Mouse (Mus musculus) ES-Bruce4 (cell line): ENCODE results near the gene Lgals2. TPM values are rescaled to one million over a fixed set of nuclear protein-coding genes. Genes with fewer than 3 reads are reported as not detected.

Source experiments
- H3K27ac ChIP-seq: 2 replicates; pipeline ENCODE4 v1.5.1; 2012; ENCODE audit warnings: low read length, inconsistent platforms; ENCODE audit not compliant: insufficient read depth
- H3K27me3 ChIP-seq: 2 replicates; pipeline ENCODE4 v1.6.1; 2012; ENCODE audit warnings: mild to moderate bottlenecking, low read length, inconsistent platforms; ENCODE audit not compliant: control insufficient read depth, poor library complexity, insufficient read depth, severe bottlenecking
- H3K36me3 ChIP-seq: 2 replicates; pipeline ENCODE4 v1.6.1; 2012; ENCODE audit warnings: inconsistent platforms, mild to moderate bottlenecking, low read length, moderate library complexity; ENCODE audit not compliant: control insufficient read depth, poor library complexity, insufficient read depth, severe bottlenecking
- H3K4me1 ChIP-seq: one replicate; pipeline ENCODE4 v1.8.1; 2011; ENCODE audit warnings: low read length; ENCODE audit not compliant: control insufficient read depth, insufficient read depth
- H3K4me3 ChIP-seq: 2 replicates; pipeline ENCODE4 v1.5.1; 2011; ENCODE audit warnings: low read depth, mild to moderate bottlenecking, low read length
- H3K9ac ChIP-seq: 2 replicates; pipeline ENCODE4 v1.6.1; 2012; ENCODE audit warnings: low read depth, mild to moderate bottlenecking, inconsistent platforms; ENCODE audit not compliant: poor library complexity, severe bottlenecking
- H3K9me3 ChIP-seq: replicated peaks from 2 replicates; pipeline ENCODE4 v1.6.1; 2012; ENCODE audit warnings: mild to moderate bottlenecking, low read length, inconsistent platforms; ENCODE audit not compliant: control insufficient read depth, poor library complexity, insufficient read depth, severe bottlenecking
- CTCF ChIP-seq: IDR thresholded peaks from one replicate; pipeline ENCODE4 v1.8.1; 2011; ENCODE audit warnings: low read depth, low read length
- EP300 ChIP-seq: IDR thresholded peaks from 2 replicates; pipeline ENCODE4 v1.6.1; 2011; ENCODE audit warnings: low read depth, low read length; ENCODE audit not compliant: insufficient read depth
- POLR2A ChIP-seq: IDR thresholded peaks from one replicate; pipeline ENCODE4 v1.8.1; 2011; ENCODE audit warnings: low read length; ENCODE audit not compliant: insufficient read depth
- polyA plus RNA-seq: library from polyadenylated mRNA; stranded (reverse); fragments of >200 nt; gene quantifications from 2 replicates; pipeline ENCODE4 v1.2.4, GENCODE M21; 2011; ENCODE audit warnings: low read depth; ENCODE audit not compliant: missing spikeins, insufficient read depth, insufficient read length

Lgals2 gene
- polyA plus RNA-seq, 1 experiment, result 2.4 TPM

GRCm38 (mm10) chr15:78809739-78810138, 45.6 kb downstream of the Lgals2 start:
- no peaks in the 10 kb centered on the region for H3K27me3 ChIP-seq
- peaks cover 20% of the 10 kb centered on the region for H3K4me1 ChIP-seq
- no peak overlapping the region for H3K27ac ChIP-seq
- TF ChIP-seq EP300, result no peak
- TF ChIP-seq POLR2A, result no peak
- no peak for TF ChIP-seq CTCF
- no peaks in the 10 kb centered on the region for H3K36me3 ChIP-seq
- H3K4me3 ChIP-seq, result no peak overlapping the region
- H3K9me3 ChIP-seq, result no peaks in the 10 kb centered on the region
- no peak overlapping the region for H3K9ac ChIP-seq

GRCm38 (mm10) chr15:78808980-78809379, 46.3 kb downstream of the Lgals2 start:
- Histone ChIP-seq H3K4me1 (peaks cover 20% of the 10 kb centered on the region), H3K27ac (no peak overlapping the region)
- no peak for TF ChIP-seq CTCF
- no peak for TF ChIP-seq POLR2A
- no peak for TF ChIP-seq EP300

DNA sequence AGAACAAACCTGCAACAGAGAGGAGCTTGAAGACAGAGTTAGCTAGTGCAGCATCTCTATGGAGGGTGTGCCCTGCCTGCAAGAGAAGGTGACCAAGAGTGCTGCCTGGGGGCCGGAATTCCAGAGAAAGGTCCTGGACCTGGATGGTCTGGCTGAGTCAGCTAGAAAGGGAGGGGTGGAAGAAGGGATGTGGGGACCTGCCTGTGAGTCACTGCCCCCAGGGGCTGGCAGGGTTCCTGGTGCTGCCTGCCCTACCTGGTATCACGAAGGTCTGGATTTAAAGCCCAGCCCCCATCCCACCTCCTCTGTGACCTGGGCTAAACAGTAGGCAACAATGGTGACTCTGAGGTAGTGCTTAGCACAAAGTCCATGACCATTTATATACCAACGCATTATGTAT, 48.2 kb downstream of the Lgals2 start:
- H3K4me1 ChIP-seq, result peaks cover 25% of the 10 kb centered on the region
- H3K9ac ChIP-seq, result no peak overlapping the region
- peak overlapping the region; percentile 37 for H3K27ac ChIP-seq
- no peaks in the 10 kb centered on the region for H3K36me3 ChIP-seq
- no peak overlapping the region for H3K4me3 ChIP-seq
- no peaks in the 10 kb centered on the region for H3K9me3 ChIP-seq
- no peaks in the 10 kb centered on the region for H3K27me3 ChIP-seq
- no peak for TF ChIP-seq POLR2A
- peak; percentile 47; the same call in 1 of the 2 replicates for TF ChIP-seq EP300
- no peak for TF ChIP-seq CTCF

More at GRCm38 (mm10) chr15:78808980-78809379, 46.3 kb downstream of the Lgals2 start:
- Histone ChIP-seq H3K36me3 (no peaks in the 10 kb centered on the region), H3K9ac (no peak overlapping the region), H3K27me3 (no peaks in the 10 kb centered on the region), H3K4me3 (no peak overlapping the region), H3K9me3 (no peaks in the 10 kb centered on the region)

- Histone ChIP-seq H3K4me3 (no peak overlapping the region), H3K27ac (peak overlapping the region; percentile 71; the same call in 1 of the 2 replicates), H3K27me3 (no peaks in the 10 kb centered on the region), H3K9ac (no peak overlapping the region), H3K4me1 (peaks cover 25% of the 10 kb centered on the region), H3K36me3 (no peaks in the 10 kb centered on the region), H3K9me3 (no peaks in the 10 kb centered on the region)
- TF ChIP-seq CTCF (no peak), EP300 (peak; percentile 72; the same call in 1 of the 2 replicates), POLR2A (no peak)
These were observed 48.7 kb downstream of the Lgals2 start for GRCm38 (mm10) chr15:78806614-78807013.

GRCm38 (mm10) chr15:78805351-78805750, 50.0 kb downstream of the Lgals2 start:
- Histone ChIP-seq H3K9ac (no peak overlapping the region), H3K9me3 (no peaks in the 10 kb centered on the region), H3K4me1 (peaks cover 25% of the 10 kb centered on the region), H3K36me3 (no peaks in the 10 kb centered on the region), H3K27ac (peak overlapping the region; percentile 47; the same call in 1 of the 2 replicates), H3K4me3 (no peak overlapping the region), H3K27me3 (no peaks in the 10 kb centered on the region)
- TF ChIP-seq CTCF, result no peak
- TF ChIP-seq POLR2A, result no peak
- TF ChIP-seq EP300, result no peak

DNA sequence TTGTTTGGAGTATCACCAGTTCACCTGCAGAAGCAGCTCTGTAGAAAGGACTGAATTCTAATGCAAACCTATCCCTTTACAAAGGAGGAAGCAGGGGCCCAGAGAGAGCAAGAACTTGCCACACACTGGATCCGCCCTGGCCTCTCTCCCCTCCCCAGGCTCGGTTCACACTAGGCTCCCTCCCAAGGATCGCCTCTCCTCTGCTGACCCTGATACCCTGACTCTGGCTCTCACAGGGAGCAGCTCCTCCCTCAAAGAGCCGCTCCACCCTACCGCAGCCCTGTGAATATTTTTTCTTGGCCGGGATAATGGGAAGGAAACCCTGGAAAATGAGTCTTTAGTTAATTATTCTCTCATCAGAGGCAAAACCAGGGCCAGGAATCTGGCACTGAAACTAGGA, 51.0 kb downstream of the Lgals2 start:
- H3K9ac ChIP-seq, result no peak overlapping the region
- H3K36me3 ChIP-seq, result no peaks in the 10 kb centered on the region
- H3K4me1 ChIP-seq, result peaks cover 20% of the 10 kb centered on the region
- H3K27me3 ChIP-seq, result no peaks in the 10 kb centered on the region
- H3K4me3 ChIP-seq, result no peak overlapping the region
- H3K9me3 ChIP-seq, result no peaks in the 10 kb centered on the region
- TF ChIP-seq CTCF (no peak), EP300 (peak; percentile 76; the same call in 1 of the 2 replicates)
- H3K27ac ChIP-seq, result peak overlapping the region; percentile 98
